Comparison of ENCODE assay signal across 9 mouse cellular contexts in the genomic region with DNA sequence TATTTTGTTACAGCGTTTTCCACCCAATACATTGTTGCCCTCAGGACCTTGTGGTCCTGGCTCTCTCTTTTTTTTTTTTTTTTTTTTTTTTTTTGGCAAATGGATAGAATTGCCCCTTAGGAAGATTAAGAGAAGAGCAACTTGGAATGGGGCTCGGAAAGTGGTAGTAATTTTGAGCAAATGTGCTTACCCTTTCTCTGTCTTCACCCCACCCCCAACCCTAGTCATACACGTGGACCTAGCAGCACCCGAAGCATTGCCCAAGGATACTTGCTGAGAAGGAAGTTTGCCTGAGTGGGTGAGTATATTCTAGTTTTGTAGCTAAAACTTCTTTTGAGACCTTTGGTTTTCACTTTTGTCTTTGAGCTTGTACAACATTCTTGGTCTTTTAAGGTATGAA. TPM values are rescaled to one million over a fixed set of nuclear protein-coding genes. Genes with fewer than 3 reads are reported as not detected.
DNase-seq lines count a peak whose midpoint lies in the region; TF ChIP-seq lines count a peak whose summit lies in the region.
"Had no signal": no experiment of that assay in that cellular context is flagged by ENCODE, and none has a peak within 500 bp of the region (broad histone marks: within the 10 kb centered on the region; RNA-seq: fewer than 3 reads in every experiment).

No protein-coding gene starts in this region.

- peak overlapping the region; percentile 85 for H3K4me3 ChIP-seq in gastrocnemius, adult 2 months
- peak overlapping the region; percentile 73 to 89 (median 78) for H3K4me3 ChIP-seq in CH12.LX (replicated peaks in 1 of 3; ENCODE audit: low read depth in 2 of 3, low read length in 2 of 3, poor library complexity in 1 of 3)
- H3K4me3 ChIP-seq in embryonic fibroblast, embryonic 13.5 days (ENCODE audit: insufficient read depth, low read length) = peak overlapping the region; percentile 76
- peak overlapping the region; percentile 97; the same call in 1 of the 2 replicates for H3K4me3 ChIP-seq in small intestine, adult 2 months (ENCODE audit: low read depth, low read length)

- DNase-seq in gastrocnemius, adult 2 months = no peak
- DNase-seq in gastrocnemius, postnatal 36 days = no peak
- DNase-seq in CH12.LX (ENCODE audit: extremely low read depth) (peak; percentile 64), liver (peak; percentile 18)
- no peak for DNase-seq in frontal cortex, postnatal 14 days (ENCODE audit: low spot score in 2 of 2)
- no peak for DNase-seq in left cerebral cortex, postnatal 36 days (ENCODE audit: low spot score in 2 of 2)

- intact Hi-C loops in gastrocnemius, adult 2 months (cut with DNase I) = no loop called here
- intact Hi-C loops in gastrocnemius, postnatal 36 days (cut with DNase I) = no loop called here
- intact Hi-C loops in left cerebral cortex, postnatal 36 days (cut with DNase I) = no loop called here

- H3K36me3 ChIP-seq in CH12.LX (replicated peaks in 1 of 2; ENCODE audit: control insufficient read depth in 1 of 2, insufficient read depth in 1 of 2, low read length in 1 of 2) = peaks cover 39 to 54% of the 10 kb centered on the region in 2 experiments
- H3K36me3 ChIP-seq in small intestine, adult 2 months (ENCODE audit: control insufficient read depth, insufficient read depth, low read length) = peaks cover 9% of the 10 kb centered on the region

- TF ChIP-seq EP300 in CH12.LX (IDR thresholded peaks at IDR 0.05; ENCODE audit: low read length) = no peak

- no peak for TF ChIP-seq CTCF in gastrocnemius, adult 2 months (IDR thresholded peaks at IDR 0.05)
- no peak for TF ChIP-seq CTCF in CH12.LX (conservative IDR thresholded peaks at IDR 0.05 in 1 of 2, IDR thresholded peaks at IDR 0.05 in 1 of 2; ENCODE audit: low read depth in 2 of 2, low read length in 2 of 2)
- no peak for TF ChIP-seq CTCF in embryonic fibroblast, embryonic 13.5 days (IDR thresholded peaks at IDR 0.05; ENCODE audit: borderline replicate concordance, insufficient read depth, low read length)
- TF ChIP-seq CTCF in small intestine, adult 2 months (IDR thresholded peaks at IDR 0.05; ENCODE audit: extremely low read depth, insufficient read length, insufficient replicate concordance, low read depth, low read length) = no peak

- H3K9ac ChIP-seq in CH12.LX (ENCODE audit: insufficient read depth, low read depth) = peak overlapping the region; percentile 100

- no peak for TF ChIP-seq RAD21 in CH12.LX (IDR thresholded peaks at IDR 0.05; ENCODE audit: low read depth, low read length)

- peaks cover 58% of the 10 kb centered on the region for H3K79me2 ChIP-seq in CH12.LX (replicated peaks; ENCODE audit: control insufficient read depth, extremely low read depth, insufficient read depth, poor library complexity, severe bottlenecking)

- H3K27me3 ChIP-seq in CH12.LX (replicated peaks) = no peaks in the 10 kb centered on the region
- H3K27me3 ChIP-seq in small intestine, adult 2 months (ENCODE audit: control insufficient read depth, insufficient read depth, low read length) = 0 out of 2 replicates have a peak, but pooled peaks cover 11% of the 10 kb centered on the region

- H3K4me1 ChIP-seq in CH12.LX (ENCODE audit: control insufficient read depth in 1 of 2, insufficient read depth in 2 of 2) = peaks cover 0 to 21% of the 10 kb centered on the region in 2 experiments; a peak in 3 of 4 replicates
- peaks cover 5% of the 10 kb centered on the region; the same call in 1 of the 2 replicates for H3K4me1 ChIP-seq in embryonic fibroblast, embryonic 13.5 days (ENCODE audit: control insufficient read depth, insufficient read depth, low read length)
- H3K4me1 ChIP-seq in small intestine, adult 2 months (ENCODE audit: control insufficient read depth, insufficient read depth, insufficient read length, low read length) = peaks cover 5% of the 10 kb centered on the region

- in situ Hi-C loops in CH12.LX (cut with MboI; ENCODE audit: low pct_ligation_motif_present, low pct_unique_long_range_greater_than_20kb, low sequenced_read_pairs) = no loop called here

- peak overlapping the region; percentile 91 for H3K27ac ChIP-seq in gastrocnemius, adult 2 months
- H3K27ac ChIP-seq in CH12.LX (ENCODE audit: insufficient read depth, low read depth) = peak overlapping the region; percentile 61; the same call in 1 of the 2 replicates
- H3K27ac ChIP-seq in embryonic fibroblast, embryonic 13.5 days (ENCODE audit: insufficient read depth, low read length) = peak overlapping the region; percentile 20; the same call in 1 of the 2 replicates
- H3K27ac ChIP-seq in small intestine, adult 2 months (ENCODE audit: insufficient read depth, low read depth, low read length) = no peak overlapping the region

- H3K4me2 ChIP-seq in CH12.LX (ENCODE audit: insufficient read depth, low read depth, poor library complexity, severe bottlenecking) = peak overlapping the region; percentile 59

- dilution Hi-C loops in CH12.LX (cut with MboI; ENCODE audit: extremely low pct_ligation_motif_present, extremely low pct_unique_long_range_greater_than_20kb, low sequenced_read_pairs) = no loop called here

- no peaks in the 10 kb centered on the region for H3K9me3 ChIP-seq in CH12.LX (replicated peaks; ENCODE audit: low read length)

- WGBS in small intestine, adult 2 months = 4% methylated on average over 4 of the region's 4 CpGs

- no peak; the same call in 1 of the 2 replicates for TF ChIP-seq POLR2A in CH12.LX (IDR thresholded peaks at IDR 0.05; ENCODE audit: low read depth, low read length)
- TF ChIP-seq POLR2A in embryonic fibroblast, embryonic 13.5 days (IDR thresholded peaks at IDR 0.05; ENCODE audit: low read depth, low read length) = no peak
- no peak for TF ChIP-seq POLR2A in small intestine, adult 2 months (IDR thresholded peaks at IDR 0.05; ENCODE audit: low read depth, low read length)

TF ChIP-seq in CH12.LX, 34 proteins besides CTCF, POLR2A, EP300 and RAD21:
- TF ChIP-seq SIN3A (IDR thresholded peaks at IDR 0.05; ENCODE audit: low read length) (peak; percentile 81), MXI1 (IDR thresholded peaks at IDR 0.05; ENCODE audit: low read depth, low read length) (peak; percentile 90), ZMIZ1 (IDR thresholded peaks at IDR 0.05; ENCODE audit: low read depth, low read length) (no peak; the same call in 1 of the 2 replicates), ZNF384 (IDR thresholded peaks at IDR 0.05; ENCODE audit: low read depth, low read length) (peak; percentile 71), GABPA (IDR thresholded peaks at IDR 0.05; ENCODE audit: insufficient replicate concordance, low read depth, low read length) (no peak), POLR2AphosphoS2 (IDR thresholded peaks at IDR 0.05; ENCODE audit: low read depth, low read length) (peak; percentile 77; the same call in 1 of the 2 replicates), MAZ (IDR thresholded peaks at IDR 0.05; ENCODE audit: low read depth, low read length) (0 out of 2 replicates have a peak, but pooled peaks have one; percentile 25), MAX (IDR thresholded peaks at IDR 0.05; ENCODE audit: low read length) (peak; percentile 28), MYC (IDR thresholded peaks at IDR 0.05; ENCODE audit: low read depth, low read length) (peak; percentile 83)
TF ChIP-seq in CH12.LX: peak in this region for 7.

RNA-seq across cellular contexts. Expression of a gene that starts 49.4 kb away (rescaled TPM):
- total RNA-seq in gastrocnemius, adult 2 months (2021) = not detected
- total RNA-seq in gastrocnemius, postnatal 36 days (2021) = not detected
- total RNA-seq in CH12.LX (2012; rRNA removed) (not detected in 2 replicates), CH12.LX (2014; rRNA removed) (not detected in 2 replicates)
- 0.14 TPM in 1 of 2 replicates, not detected in the other for polyA plus RNA-seq in CH12.LX (2012; ENCODE audit: insufficient read length, low read depth)
- not detected in 2 replicates for polyA plus RNA-seq in embryonic fibroblast, embryonic 13.5 days (2011; ENCODE audit: insufficient read length, low read depth, missing spikeins)
- not detected in 2 replicates for polyA plus RNA-seq in small intestine, adult 2 months (2012; rRNA removed)
- 10 to 100 TPM; 31.3 to 34.0 TPM for total RNA-seq in left cerebral cortex, postnatal 36 days (2021)
- total RNA-seq: neutrophil, adult 5-6 weeks had no signal

Comparison
In these comparisons a context has a peak if more than half of its experiments do, and no peak if none do; other contexts are left out.
1. DNase-seq: peak in CH12.LX (single experiment) and liver (single experiment); none in gastrocnemius, adult 2 months (single experiment), gastrocnemius, postnatal 36 days (0 of 2), frontal cortex, postnatal 14 days (0 of 2) and left cerebral cortex, postnatal 36 days (0 of 2).
2. RNA of a gene that starts 49.4 kb away (total RNA-seq): 31.3 to 34.0 TPM in left cerebral cortex, postnatal 36 days; not detected in CH12.LX, not detected in gastrocnemius, postnatal 36 days and not detected in gastrocnemius, adult 2 months; every median in the first group is over 10 times any median in the second.
3. Peak in every context shown above with its lines, with median percentiles within 50 percentile points of each other: H3K4me3 ChIP-seq.